Mouse (Mus musculus): Measurements from ENCODE around the gene Cacna1c. TPM values are rescaled to one million over a fixed set of nuclear protein-coding genes. Genes with fewer than 3 reads are reported as not detected.

The Cacna1c gene
- 1.3 and 2.3 TPM in 2 replicates for polyA plus RNA-seq (2014; fragmentation: Nextera tagmentation; extraction: Ambion mirVana)

DNA sequence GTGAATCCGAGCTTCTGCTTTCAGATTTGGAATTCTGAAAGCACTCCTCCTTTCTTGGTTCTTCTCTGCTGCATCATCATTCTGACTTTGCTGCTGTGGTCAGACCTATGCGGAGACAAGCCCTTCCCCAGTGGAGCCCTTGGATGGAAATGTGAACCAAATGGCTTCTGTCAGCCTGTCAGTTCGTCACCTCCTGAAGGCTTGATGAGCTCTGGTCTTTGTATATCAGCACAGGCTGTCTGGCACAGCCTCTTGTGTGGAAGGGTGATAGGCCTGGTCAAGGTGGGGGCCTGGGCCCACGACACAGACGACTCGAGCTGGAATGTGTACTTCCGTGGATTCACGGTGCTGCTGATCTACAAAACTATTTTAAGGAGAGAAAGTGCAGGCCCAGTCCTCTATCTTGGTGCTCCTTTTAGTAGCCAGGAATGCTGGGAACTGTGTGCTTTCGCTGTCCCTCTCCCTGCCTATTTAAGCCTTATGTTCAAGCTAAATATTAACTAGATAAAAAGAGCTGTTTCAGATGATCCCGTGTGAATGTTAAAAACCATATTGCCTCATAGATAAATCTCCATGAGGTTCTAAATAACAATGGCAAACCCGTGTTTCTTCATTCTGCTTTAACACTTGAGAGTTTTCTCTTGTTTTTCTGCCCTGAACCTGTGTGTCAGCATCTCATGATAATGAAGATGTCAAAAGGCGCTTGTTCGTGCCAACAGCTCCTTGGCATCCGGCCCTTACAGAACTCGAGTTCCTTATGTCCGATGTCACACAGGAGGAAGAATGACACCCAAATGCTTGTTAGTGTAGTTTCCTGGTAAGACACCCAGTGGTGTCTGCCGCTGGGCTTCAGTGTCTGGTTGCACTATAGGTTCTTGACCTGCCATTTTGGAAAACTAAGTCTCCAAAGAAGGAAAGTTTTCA lies at the start of gene Cacna1c:
TSS of gene Cacna1c (minus strand) at position 37 of the 924 bp plus-strand sequence.
- H3K9ac ChIP-seq (ENCODE audit: low read depth, low read length), result no peak within 1 kb of the TSS
- 0 out of 2 replicates have a peak, but pooled peaks cover 5% of the 10 kb centered on the region for H3K4me1 ChIP-seq (replicated peaks; ENCODE audit: control insufficient read depth, insufficient read depth, low read length)
- no peaks in the 10 kb centered on the region for H3K27me3 ChIP-seq (replicated peaks; ENCODE audit: control insufficient read depth, insufficient read depth, low read length)
- DNase-seq (ENCODE audit: low spot score), result no peak
- ATAC-seq (replicated peaks; ENCODE audit: low FRiP score), result no peak
- no peaks in the 10 kb centered on the region; the same call in 1 of the 2 replicates for H3K36me3 ChIP-seq (ENCODE audit: control insufficient read depth, insufficient read depth, low read length)
- H3K4me2 ChIP-seq, result no peak within 1 kb of the TSS
- 51% methylated on average over 17 of the region's 17 CpGs for WGBS
- no peak within 1 kb of the TSS for H3K4me3 ChIP-seq (ENCODE audit: low read depth, low read length)
- no peak within 1 kb of the TSS for H3K27ac ChIP-seq (ENCODE audit: low read depth, low read length)
- no peaks in the 10 kb centered on the region for H3K9me3 ChIP-seq (ENCODE audit: control insufficient read depth, low read length)

DNA sequence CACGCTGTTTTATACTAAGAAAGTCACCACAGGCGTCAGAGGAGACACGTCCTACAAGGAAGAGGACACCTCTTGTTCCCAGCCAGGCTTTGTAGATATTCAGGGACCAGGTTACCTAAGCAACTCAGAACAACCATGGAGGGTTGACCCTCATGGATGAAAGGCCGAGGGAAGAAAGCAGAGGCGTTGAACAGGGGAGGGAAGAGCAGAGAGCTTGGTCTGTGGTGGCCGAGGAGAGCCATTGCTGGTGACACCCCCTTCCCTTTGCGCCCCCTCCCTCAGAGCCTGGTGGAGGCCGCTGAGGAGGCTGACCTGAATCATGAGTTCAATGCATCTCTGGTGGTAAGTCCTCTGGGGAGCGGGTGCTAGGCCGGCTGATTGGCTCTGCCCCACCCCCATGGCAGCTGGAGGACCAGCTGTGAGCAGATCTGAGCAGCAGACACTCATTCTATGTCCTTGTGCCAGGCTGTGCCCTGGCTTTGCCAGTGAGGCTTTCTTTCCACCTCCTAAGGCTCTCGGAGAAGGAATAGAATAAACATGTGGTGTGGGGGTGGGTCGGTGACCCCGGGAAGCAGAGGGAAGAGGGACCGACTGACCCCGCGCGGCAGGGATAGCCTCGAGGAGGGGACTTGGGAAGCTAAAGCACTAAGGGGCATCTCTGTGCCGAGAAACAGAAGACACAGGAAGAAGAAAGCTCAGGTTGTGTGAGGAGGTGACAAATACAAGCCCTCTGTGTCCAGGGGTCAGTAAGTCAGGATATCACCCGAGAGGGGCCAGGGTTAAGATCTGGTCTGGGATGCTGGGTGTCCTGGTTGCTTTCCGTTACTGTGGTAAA lies 44.9 kb upstream of the Cacna1c start:
- Histone ChIP-seq H3K4me3 (ENCODE audit: low read depth, low read length) (no peak overlapping the region), H3K4me1 (replicated peaks; ENCODE audit: control insufficient read depth, insufficient read depth, low read length) (no peaks in the 10 kb centered on the region), H3K9me3 (ENCODE audit: control insufficient read depth, low read length) (peaks cover 2% of the 10 kb centered on the region; the same call in 1 of the 2 replicates), H3K9ac (ENCODE audit: low read depth, low read length) (no peak overlapping the region), H3K36me3 (ENCODE audit: control insufficient read depth, insufficient read depth, low read length) (no peaks in the 10 kb centered on the region), H3K27me3 (replicated peaks; ENCODE audit: control insufficient read depth, insufficient read depth, low read length) (no peaks in the 10 kb centered on the region), H3K27ac (ENCODE audit: low read depth, low read length) (no peak overlapping the region), H3K4me2 (no peak overlapping the region)
- 54% methylated on average over 21 of the region's 21 CpGs for WGBS
- DNase-seq (ENCODE audit: low spot score), result no peak
- no peak for ATAC-seq (replicated peaks; ENCODE audit: low FRiP score)

DNA sequence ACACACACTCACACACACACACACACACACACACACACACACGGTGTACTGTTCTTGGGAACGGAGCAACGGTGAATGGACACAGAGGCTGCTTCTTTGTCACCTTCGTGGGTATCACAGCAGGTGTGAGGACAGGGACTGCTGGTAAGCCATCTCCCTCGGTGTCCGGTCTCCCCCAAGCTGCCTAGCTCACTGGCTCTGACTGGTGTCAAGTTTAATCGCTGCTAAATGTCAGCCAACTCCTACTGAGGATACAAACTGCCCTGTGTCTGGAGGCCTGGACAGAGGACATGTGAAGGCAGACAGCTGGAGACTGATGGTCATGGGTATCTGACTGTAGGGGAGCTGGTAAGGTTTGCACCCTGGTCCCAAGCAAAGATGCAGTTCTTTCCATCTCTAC lies 44.0 kb upstream of the Cacna1c start:
- Histone ChIP-seq H3K9ac (ENCODE audit: low read depth, low read length) (no peak overlapping the region), H3K9me3 (ENCODE audit: control insufficient read depth, low read length) (no peaks in the 10 kb centered on the region), H3K4me3 (ENCODE audit: low read depth, low read length) (no peak overlapping the region), H3K27ac (ENCODE audit: low read depth, low read length) (no peak overlapping the region), H3K27me3 (replicated peaks; ENCODE audit: control insufficient read depth, insufficient read depth, low read length) (no peaks in the 10 kb centered on the region), H3K4me2 (no peak overlapping the region), H3K4me1 (replicated peaks; ENCODE audit: control insufficient read depth, insufficient read depth, low read length) (no peaks in the 10 kb centered on the region), H3K36me3 (ENCODE audit: control insufficient read depth, insufficient read depth, low read length) (no peaks in the 10 kb centered on the region)
- DNase-seq (ENCODE audit: low spot score) (no peak), ATAC-seq (replicated peaks; ENCODE audit: low FRiP score) (no peak)
- 64% methylated on average over 7 of the region's 7 CpGs for WGBS

DNA sequence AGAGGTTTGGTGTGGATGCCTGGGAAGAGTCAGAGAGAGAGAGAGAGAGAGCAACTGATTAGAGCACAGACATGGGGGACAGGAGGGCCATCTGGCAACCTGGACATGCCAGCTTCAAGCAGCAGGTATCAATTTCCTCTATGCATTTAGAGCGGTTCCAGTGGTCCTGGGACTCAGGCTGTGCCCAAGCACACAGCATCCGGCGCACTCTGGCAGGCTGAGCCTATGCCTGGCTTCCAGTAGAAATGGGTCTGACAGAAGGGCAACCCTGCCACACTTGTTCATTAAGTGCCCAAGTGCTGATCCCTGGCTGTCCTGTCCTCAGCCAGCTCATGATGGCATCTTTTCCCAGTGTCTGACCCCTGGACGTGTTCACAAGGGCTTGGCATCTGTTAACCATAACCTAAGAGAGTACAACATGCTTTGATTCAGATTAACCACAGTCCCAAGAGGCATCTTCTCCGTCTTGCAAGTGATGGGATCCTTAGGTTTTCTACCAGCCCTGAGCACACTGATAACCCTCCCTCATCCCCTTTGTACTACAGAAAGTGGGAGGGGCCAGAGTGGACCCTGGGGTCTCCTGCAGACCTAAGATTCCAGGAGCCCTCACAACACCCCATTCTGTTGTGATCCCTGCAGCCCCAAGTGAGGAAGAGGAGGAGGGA lies 43.3 kb upstream of the Cacna1c start:
- no peak overlapping the region for H3K9ac ChIP-seq (ENCODE audit: low read depth, low read length)
- no peaks in the 10 kb centered on the region for H3K27me3 ChIP-seq (replicated peaks; ENCODE audit: control insufficient read depth, insufficient read depth, low read length)
- H3K36me3 ChIP-seq (ENCODE audit: control insufficient read depth, insufficient read depth, low read length), result no peaks in the 10 kb centered on the region
- no peak overlapping the region for H3K4me2 ChIP-seq
- no peak overlapping the region for H3K27ac ChIP-seq (ENCODE audit: low read depth, low read length)
- no peak overlapping the region for H3K4me3 ChIP-seq (ENCODE audit: low read depth, low read length)
- no peaks in the 10 kb centered on the region for H3K9me3 ChIP-seq (ENCODE audit: control insufficient read depth, low read length)
- no peaks in the 10 kb centered on the region for H3K4me1 ChIP-seq (replicated peaks; ENCODE audit: control insufficient read depth, insufficient read depth, low read length)
- ATAC-seq (replicated peaks; ENCODE audit: low FRiP score) (no peak), DNase-seq (ENCODE audit: low spot score) (no peak)
- 72% methylated on average over 5 of the region's 5 CpGs for WGBS

DNA sequence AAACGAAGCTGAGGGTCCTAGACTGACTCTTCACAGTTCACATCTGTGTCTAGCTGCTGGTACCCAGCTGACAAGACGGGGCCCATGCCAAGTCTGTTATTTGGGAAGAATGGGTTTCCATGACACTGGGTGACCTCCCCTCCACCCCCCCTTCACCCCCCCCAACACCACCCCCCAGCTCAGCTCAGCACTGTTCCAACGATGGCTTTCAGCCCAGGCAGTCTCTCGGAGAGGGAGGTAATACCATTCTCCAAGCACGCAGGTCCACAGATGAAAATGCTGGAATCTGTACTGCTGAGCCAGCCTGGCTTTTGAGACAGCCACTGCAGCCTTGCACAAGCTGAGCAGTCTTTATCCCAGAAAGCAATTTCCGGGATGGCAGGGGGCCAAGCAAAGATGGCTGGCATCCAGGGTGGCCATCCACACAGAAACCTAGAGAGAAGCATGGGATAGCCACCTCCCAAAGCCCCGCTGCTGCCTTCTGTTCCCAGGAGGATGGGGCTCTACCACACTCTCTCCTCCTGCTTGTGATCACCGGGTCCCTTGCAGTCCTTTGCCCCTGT lies 41.3 kb upstream of the Cacna1c start:
- Histone ChIP-seq H3K36me3 (ENCODE audit: control insufficient read depth, insufficient read depth, low read length) (no peaks in the 10 kb centered on the region), H3K4me2 (no peak overlapping the region), H3K9ac (ENCODE audit: low read depth, low read length) (no peak overlapping the region), H3K27me3 (replicated peaks; ENCODE audit: control insufficient read depth, insufficient read depth, low read length) (no peaks in the 10 kb centered on the region), H3K4me3 (ENCODE audit: low read depth, low read length) (no peak overlapping the region), H3K9me3 (ENCODE audit: control insufficient read depth, low read length) (no peaks in the 10 kb centered on the region), H3K4me1 (replicated peaks; ENCODE audit: control insufficient read depth, insufficient read depth, low read length) (no peaks in the 10 kb centered on the region), H3K27ac (ENCODE audit: low read depth, low read length) (no peak overlapping the region)
- 70% methylated on average over 8 of the region's 8 CpGs for WGBS
- no peak for DNase-seq (ENCODE audit: low spot score)
- no peak for ATAC-seq (replicated peaks; ENCODE audit: low FRiP score)

DNA sequence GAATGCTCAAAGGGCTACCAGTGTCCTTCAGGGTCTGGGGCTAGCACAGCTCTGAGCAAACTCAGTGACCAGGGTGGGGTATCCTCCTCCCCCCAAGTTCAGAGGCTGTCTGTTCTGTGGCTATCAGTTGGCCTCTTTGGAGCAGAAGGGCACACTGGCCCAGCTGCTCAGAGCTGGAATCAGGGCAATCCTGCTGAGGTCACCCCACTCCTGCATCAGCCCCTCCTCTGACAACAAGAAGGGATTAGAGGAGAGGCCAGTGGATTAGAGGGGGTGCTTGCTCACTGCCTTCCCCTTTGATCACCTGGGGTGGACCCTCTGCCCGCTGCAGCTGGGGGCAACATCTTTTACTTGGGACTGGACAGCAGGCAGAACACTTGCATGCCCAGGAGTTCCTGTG lies 40.0 kb upstream of the Cacna1c start, which contains the start of gene Cacna2d4:
TSS of gene Cacna2d4 (plus strand) at position 286 of the 400 bp plus-strand sequence.
- no peak within 1 kb of the TSS for H3K4me2 ChIP-seq
- no peaks in the 10 kb centered on the region for H3K9me3 ChIP-seq (ENCODE audit: control insufficient read depth, low read length)
- H3K36me3 ChIP-seq (ENCODE audit: control insufficient read depth, insufficient read depth, low read length), result no peaks in the 10 kb centered on the region
- H3K4me1 ChIP-seq (replicated peaks; ENCODE audit: control insufficient read depth, insufficient read depth, low read length), result no peaks in the 10 kb centered on the region
- ATAC-seq (replicated peaks; ENCODE audit: low FRiP score) (no peak), DNase-seq (ENCODE audit: low spot score) (no peak)
- no peak within 1 kb of the TSS for H3K4me3 ChIP-seq (ENCODE audit: low read depth, low read length)
- 57% methylated on average over 1 of the region's 1 CpGs for WGBS
- H3K9ac ChIP-seq (ENCODE audit: low read depth, low read length), result no peak within 1 kb of the TSS
- no peak within 1 kb of the TSS for H3K27ac ChIP-seq (ENCODE audit: low read depth, low read length)
- no peaks in the 10 kb centered on the region for H3K27me3 ChIP-seq (replicated peaks; ENCODE audit: control insufficient read depth, insufficient read depth, low read length)

DNA sequence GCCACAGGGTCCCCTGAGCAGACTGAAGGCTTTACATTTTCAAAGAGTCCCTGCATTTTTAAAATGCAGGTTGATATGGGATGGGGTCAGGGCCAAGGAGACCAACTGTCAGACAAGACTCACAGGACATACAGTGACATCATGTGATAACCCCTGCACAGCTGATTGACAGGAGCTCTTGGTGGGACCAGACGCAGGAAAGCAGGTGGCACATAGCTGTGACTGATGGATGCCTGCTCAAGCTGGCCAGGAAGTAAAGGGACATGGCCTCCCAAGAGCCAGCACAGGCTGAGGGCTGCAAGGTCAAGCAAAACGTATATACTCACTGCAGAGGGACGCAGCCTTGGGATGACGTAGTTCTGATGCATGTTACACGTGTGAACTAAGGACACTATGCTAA lies 39.2 kb upstream of the Cacna1c start:
- no peak for DNase-seq (ENCODE audit: low spot score)

DNA sequence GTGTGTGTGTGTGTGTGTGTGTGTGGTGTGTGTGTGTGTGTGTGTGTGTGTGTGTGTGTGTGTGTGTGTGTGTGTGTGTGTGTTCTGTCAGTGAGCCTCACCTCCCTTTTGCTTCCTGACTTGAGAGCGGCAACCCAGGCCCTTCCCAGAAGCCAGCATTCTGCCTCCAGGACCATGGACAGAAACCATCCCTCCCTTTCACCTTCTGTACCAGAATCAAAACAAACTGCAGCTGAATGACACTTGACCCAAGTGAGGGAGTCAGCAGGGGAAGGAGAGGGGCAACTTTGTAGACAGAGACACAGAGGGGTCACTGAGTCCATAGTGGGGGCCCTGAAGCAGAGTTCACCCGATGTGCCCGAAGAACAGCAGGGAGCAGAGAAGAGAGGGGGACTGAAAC lies 36.8 kb upstream of the Cacna1c start:
- WGBS, result 42% methylated on average over 3 of the region's 3 CpGs
- ATAC-seq (replicated peaks; ENCODE audit: low FRiP score), result no peak
- Histone ChIP-seq H3K27me3 (replicated peaks; ENCODE audit: control insufficient read depth, insufficient read depth, low read length) (no peaks in the 10 kb centered on the region), H3K4me3 (ENCODE audit: low read depth, low read length) (no peak overlapping the region), H3K9ac (ENCODE audit: low read depth, low read length) (no peak overlapping the region), H3K9me3 (ENCODE audit: control insufficient read depth, low read length) (no peaks in the 10 kb centered on the region), H3K27ac (ENCODE audit: low read depth, low read length) (no peak overlapping the region), H3K4me2 (no peak overlapping the region), H3K4me1 (replicated peaks; ENCODE audit: control insufficient read depth, insufficient read depth, low read length) (no peaks in the 10 kb centered on the region), H3K36me3 (ENCODE audit: control insufficient read depth, insufficient read depth, low read length) (no peaks in the 10 kb centered on the region)
- DNase-seq (ENCODE audit: low spot score), result peak; percentile 34

More for the DNA sequence above, 39.2 kb upstream of the Cacna1c start:
- H3K9me3 ChIP-seq (ENCODE audit: control insufficient read depth, low read length), result no peaks in the 10 kb centered on the region
- H3K4me2 ChIP-seq, result no peak overlapping the region
- H3K9ac ChIP-seq (ENCODE audit: low read depth, low read length), result no peak overlapping the region
- H3K36me3 ChIP-seq (ENCODE audit: control insufficient read depth, insufficient read depth, low read length), result no peaks in the 10 kb centered on the region
- WGBS, result 66% methylated on average over 5 of the region's 5 CpGs
- no peaks in the 10 kb centered on the region for H3K4me1 ChIP-seq (replicated peaks; ENCODE audit: control insufficient read depth, insufficient read depth, low read length)
- no peaks in the 10 kb centered on the region for H3K27me3 ChIP-seq (replicated peaks; ENCODE audit: control insufficient read depth, insufficient read depth, low read length)
- ATAC-seq (replicated peaks; ENCODE audit: low FRiP score), result no peak
- H3K4me3 ChIP-seq (ENCODE audit: low read depth, low read length), result no peak overlapping the region
- no peak overlapping the region for H3K27ac ChIP-seq (ENCODE audit: low read depth, low read length)
